1 mouse cellular context compared by ENCODE assay signal in the genomic region with DNA sequence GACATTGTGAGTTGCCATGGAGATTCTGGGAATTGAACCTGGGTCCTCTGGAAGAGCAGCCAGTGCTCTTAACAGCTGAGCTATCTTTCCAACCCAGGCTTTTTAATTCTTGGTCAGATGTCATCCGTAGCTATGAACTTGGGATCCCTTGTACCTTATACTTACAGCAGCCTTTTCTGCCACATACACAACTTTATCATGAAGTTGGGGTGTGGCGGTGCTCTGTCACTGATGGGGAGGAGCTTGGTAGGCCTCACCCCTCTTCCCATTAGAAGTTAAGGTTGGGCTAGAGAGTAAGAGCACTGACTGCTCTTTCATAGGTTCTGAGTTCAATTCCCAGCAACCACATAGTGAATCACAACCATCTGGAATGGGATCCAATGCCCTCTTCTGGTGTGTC.
A peak's percentile ranks its signal among the peaks of the same experiment; 100 is the strongest.
TF ChIP-seq lines count a peak whose summit lies in the region.

No protein-coding gene starts in this region.

TF ChIP-seq in MEL, 35 proteins besides CTCF, POLR2A, EP300 and RAD21:
- no peak for TF ChIP-seq SIN3A (IDR thresholded peaks at IDR 0.05; ENCODE audit: low read length)
- 0 out of 2 replicates have a peak, but pooled peaks have one; percentile 7 for TF ChIP-seq SMC3 (IDR thresholded peaks at IDR 0.05; ENCODE audit: low read depth, low read length)
